Mouse (Mus musculus) splenic B cell, adult 2 months (primary cell): ENCODE results near the gene Sycp2.
"Not testable (repeated sequence)": the region's sequence is repeated elsewhere in the genome, so short reads cannot be mapped to it uniquely, and the experiment has no call there.

Source experiments
- DNase-seq: peaks from one replicate; pipeline ENCODE4 v3.0.0-alpha.2; 2011; ENCODE audit warnings: low read depth, low spot score
- H3K27me3 ChIP-seq: 2 replicates; pipeline ENCODE4 v1.6.1; 2012; ENCODE audit warnings: mild to moderate bottlenecking, low read length, moderate library complexity, mixed read lengths; ENCODE audit not compliant: control insufficient read depth, poor library complexity, insufficient read depth, severe bottlenecking
- H3K36me3 ChIP-seq: 2 replicates; pipeline ENCODE4 v1.6.1; 2012; ENCODE audit warnings: mild to moderate bottlenecking, low read length, moderate library complexity, mixed read lengths; ENCODE audit not compliant: control insufficient read depth, poor library complexity, insufficient read depth, severe bottlenecking

Gene Sycp2

GRCm38 (mm10) chr2:178422186-178422585, 14.7 kb upstream of the Sycp2 start:
- no peaks in the 10 kb centered on the region for H3K36me3 ChIP-seq
- no peaks in the 10 kb centered on the region for H3K27me3 ChIP-seq
- DNase-seq = no peak

DNA sequence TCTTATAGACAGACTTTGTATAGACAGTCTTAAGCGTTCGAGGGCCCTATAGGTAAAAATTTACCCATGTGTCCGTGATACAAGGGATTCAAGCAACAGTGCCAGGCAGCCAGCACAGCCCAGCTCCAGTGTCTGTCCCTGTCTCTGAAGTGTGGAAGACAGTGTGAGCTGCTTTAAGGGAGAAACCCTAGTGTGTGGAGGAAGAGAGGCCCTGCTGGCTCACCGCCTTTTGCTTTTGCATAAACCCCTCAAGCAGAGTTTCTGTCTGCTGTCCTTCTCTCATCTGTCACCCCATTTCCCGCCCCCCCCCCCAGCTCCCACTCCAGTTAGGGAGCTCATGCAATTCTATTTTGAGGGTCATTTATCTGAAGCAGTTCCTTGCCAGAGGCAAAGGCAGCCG, 14.1 kb upstream of the Sycp2 start:
- no peak for DNase-seq
- Histone ChIP-seq H3K27me3 (no peaks in the 10 kb centered on the region), H3K36me3 (no peaks in the 10 kb centered on the region)

DNA sequence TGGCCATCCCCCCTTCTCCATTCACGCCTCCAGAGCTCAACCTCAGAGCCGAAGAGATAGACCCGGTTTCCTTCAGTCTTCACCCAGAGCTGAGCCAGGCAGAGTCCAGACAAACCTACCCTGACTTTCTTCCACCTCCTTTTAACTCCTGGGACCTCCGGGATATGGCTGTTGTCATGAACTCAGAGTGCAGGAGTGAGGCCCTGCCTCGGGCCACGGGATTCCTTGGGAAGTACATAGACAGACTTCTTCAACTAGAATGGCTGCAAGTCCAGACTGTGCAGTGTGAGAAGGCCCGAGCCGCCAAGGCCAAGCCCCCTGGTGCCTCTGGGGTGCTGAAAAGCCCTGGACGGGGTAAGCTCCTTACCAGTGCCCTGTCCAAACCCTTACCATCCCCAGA, 13.1 kb upstream of the Sycp2 start:
- DNase-seq = no peak

DNA sequence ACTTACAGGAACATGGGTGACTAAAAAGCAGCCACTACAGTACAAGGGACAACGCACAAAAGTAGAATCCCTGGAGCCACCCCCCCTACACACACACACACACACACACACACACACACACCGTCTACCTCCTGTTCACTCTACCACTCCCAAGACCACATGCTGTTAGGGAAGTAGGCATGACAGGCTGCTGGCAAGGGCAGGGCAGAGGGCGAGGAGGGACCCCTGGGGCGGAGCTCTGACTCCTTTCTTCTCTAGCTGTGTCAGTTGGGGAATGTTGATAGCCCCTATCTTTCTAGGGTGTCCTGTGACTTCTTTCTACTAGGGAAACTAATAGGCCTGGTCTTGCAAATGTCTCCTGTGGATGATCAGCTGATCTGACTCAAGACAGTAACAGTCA, 9.5 kb upstream of the Sycp2 start:
- no peaks in the 10 kb centered on the region for H3K27me3 ChIP-seq
- H3K36me3 ChIP-seq = no peaks in the 10 kb centered on the region
- no peak for DNase-seq

More for the DNA sequence above, 13.1 kb upstream of the Sycp2 start:
- H3K27me3 ChIP-seq = no peaks in the 10 kb centered on the region
- H3K36me3 ChIP-seq = no peaks in the 10 kb centered on the region

- DNase-seq = no peak
- Histone ChIP-seq H3K27me3 (no peaks in the 10 kb centered on the region), H3K36me3 (no peaks in the 10 kb centered on the region)
Observed at GRCm38 (mm10) chr2:178416427-178416826, 8.9 kb upstream of the Sycp2 start.

DNA sequence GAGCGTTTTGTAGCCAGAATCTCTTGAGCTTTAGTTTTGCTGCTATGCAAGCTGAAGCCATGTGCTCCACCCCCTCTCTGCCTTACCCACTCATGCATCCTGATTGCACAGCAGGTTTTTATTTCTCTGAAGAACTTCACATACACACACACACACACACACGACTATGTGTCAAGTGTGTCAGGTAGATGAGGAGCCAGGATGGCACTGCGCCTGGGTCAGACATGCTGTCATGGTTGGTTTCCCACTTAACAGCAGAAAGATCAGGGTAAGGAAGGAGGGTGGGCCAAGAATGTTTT, 7.6 kb upstream of the Sycp2 start:
- H3K27me3 ChIP-seq = no peaks in the 10 kb centered on the region
- H3K36me3 ChIP-seq = no peaks in the 10 kb centered on the region
- no peak for DNase-seq

DNA sequence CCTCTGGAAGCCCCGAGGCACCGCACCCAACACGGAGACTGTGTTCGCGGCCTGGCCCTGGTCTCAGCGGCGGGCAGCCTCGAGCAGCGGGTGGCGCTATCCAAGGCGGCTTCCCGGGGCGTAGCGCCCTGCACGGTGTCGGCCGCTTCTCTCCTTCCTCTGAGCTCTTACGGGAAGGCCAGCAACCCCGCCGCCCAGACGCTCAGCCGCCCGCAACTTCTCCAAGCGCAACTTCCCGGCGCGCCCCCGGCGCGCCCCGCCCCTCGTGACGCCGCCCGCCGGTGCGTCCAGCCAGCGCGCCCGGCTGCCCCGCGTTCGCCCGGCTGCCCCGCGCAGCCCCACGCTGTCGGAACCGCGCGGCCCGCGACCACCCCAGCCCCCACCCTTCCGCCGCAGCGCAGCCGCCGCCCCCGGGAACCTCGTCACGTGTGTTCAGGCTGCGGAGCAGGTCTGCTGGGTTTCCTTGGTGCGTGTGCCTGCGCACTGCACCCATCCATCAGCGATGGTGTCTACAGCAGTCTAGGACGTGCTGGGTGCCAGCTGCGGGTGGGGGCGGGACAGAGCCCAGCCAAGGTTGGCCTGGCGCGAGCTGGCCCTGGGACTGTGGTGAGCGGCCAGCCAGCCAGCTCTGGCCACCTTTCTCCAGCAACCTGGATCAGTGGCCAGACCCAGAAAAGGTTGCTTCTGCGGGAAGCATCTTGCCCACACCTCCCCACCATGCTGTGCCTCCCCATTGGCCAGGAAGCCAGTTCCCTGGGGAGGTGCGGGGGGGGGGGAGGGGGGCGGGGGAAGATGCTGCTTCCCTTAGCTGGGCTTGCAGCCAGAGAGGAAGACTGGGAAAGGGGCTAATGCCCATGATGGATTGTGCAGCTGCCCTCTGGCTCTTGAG, 7.0 kb upstream of the Sycp2 start, which contains the start of the genes Ppp1r3d and Fam217b:
Gene Ppp1r3d, minus strand, starts transcription at position 212 of the 889 bp plus-strand sequence.
Gene Fam217b, plus strand, starts transcription at position 264 of the 889 bp plus-strand sequence.
- no peaks in the 10 kb centered on the region for H3K27me3 ChIP-seq
- H3K36me3 ChIP-seq = no peaks in the 10 kb centered on the region
- no peak for DNase-seq

DNA sequence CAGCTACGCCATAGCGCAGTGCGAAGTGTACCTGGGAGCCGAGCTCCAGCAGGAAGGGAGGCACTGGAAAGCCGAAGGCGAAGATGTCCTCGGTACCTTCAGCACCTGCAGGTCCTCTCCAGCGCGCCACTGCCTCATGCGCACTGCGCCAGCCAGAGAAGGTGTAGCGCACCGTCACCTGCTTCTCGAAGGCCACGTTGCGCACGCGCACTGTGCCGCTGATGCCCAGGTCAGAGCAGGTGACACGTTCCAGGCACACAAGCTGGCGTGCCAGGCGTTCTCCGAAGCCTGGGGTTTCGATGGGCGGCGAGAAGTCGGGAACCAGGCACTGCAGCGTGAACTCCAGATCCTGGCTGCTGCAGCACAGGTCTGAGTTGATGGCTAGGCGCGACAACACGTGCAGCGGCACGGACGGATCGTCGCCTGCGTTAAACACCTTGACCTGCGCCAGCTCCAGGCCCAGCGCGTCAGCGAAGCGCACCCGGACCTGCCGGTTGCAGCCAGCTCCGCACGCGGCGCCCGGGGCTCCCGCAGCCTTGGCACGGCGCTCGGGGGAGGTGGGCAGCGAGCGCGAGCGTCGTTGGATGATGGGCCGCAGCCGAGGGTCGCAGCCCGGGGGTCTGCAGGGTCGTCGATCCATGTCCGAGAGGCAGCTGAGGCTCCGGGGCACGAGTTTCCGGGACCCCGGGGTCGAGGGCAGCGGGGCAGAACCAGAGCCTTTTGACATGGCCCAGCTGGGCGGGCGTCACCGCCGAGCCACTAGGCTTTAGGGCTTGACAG, 6.2 kb upstream of the Sycp2 start:
- H3K27me3 ChIP-seq = no peaks in the 10 kb centered on the region
- DNase-seq = no peak
- no peaks in the 10 kb centered on the region for H3K36me3 ChIP-seq

- no peak for DNase-seq
- Histone ChIP-seq H3K36me3 (no peaks in the 10 kb centered on the region), H3K27me3 (no peaks in the 10 kb centered on the region)
Observed at GRCm38 (mm10) chr2:178413081-178413480, 5.6 kb upstream of the Sycp2 start.

DNA sequence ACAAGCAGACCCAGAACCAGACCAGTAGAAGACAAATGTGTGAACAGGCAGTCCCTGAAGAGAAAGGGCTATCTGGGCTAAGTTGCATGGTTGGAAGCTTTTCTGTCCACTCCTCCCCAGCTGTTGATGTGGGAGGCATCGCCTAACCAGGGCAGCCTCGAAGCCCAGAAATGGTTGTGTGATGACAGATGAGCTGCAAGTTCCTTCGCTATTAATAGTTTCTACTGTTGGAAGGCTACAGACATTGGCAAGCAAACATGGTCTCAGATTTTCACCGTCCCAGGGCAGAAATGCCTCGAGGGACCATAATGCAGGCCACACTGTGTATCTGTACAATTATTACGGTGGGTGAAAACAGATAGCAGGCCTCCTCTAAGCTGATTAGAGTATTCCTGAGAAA, 5.1 kb upstream of the Sycp2 start:
- no peak for DNase-seq
- H3K36me3 ChIP-seq = no peaks in the 10 kb centered on the region
- H3K27me3 ChIP-seq = no peaks in the 10 kb centered on the region

- no peaks in the 10 kb centered on the region for H3K27me3 ChIP-seq
- no peak for DNase-seq
- no peaks in the 10 kb centered on the region for H3K36me3 ChIP-seq
Observed at GRCm38 (mm10) chr2:178410286-178410685, 2.8 kb upstream of the Sycp2 start.

DNA sequence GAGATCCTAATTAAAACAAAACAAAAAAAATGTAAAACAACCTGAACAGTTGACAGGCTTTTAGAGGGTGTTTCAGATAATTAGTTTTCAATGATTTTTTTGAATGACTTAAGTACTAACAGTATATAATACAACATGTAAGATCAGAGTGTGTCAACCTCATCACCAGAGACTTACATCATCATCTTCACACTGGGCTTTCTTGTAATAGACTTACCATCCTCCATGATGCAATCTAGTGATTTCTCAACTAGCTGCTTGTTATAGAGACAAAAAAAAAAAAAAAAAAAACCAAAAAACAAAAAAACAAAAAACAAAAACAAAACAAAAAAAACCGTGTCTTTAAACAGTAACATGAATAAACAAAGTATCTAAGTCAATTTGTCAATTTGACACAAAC, 1.5 kb upstream of the Sycp2 start:
- DNase-seq = no peak
- H3K27me3 ChIP-seq = no peaks in the 10 kb centered on the region

DNA sequence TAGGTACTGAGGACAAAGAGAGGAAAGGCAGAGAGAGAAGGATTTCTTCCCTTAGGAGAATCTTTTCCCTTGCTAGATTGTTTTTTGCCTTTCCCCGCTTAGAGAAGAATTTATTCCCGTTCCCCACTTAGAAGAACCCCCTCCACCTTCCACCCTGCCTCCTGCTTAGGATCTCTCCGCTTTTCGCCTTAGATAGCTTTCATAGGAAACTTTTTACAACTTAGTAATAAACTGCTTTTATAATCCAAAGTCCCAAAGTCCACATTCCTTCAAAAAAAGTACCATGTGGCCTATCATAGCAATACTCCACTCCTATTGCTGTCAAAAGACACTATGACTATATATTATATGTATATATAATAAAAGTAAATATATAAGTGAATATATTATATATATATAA, 64.9 kb downstream of the Sycp2 start:
- H3K27me3 ChIP-seq = no peaks in the 10 kb centered on the region
- DNase-seq = no peak
- no peaks in the 10 kb centered on the region for H3K36me3 ChIP-seq

More for the DNA sequence above, 1.5 kb upstream of the Sycp2 start:
- no peaks in the 10 kb centered on the region for H3K36me3 ChIP-seq

GRCm38 (mm10) chr2:178342105-178342504, 65.4 kb downstream of the Sycp2 start:
- H3K36me3 ChIP-seq = not testable (repeated sequence)

DNA sequence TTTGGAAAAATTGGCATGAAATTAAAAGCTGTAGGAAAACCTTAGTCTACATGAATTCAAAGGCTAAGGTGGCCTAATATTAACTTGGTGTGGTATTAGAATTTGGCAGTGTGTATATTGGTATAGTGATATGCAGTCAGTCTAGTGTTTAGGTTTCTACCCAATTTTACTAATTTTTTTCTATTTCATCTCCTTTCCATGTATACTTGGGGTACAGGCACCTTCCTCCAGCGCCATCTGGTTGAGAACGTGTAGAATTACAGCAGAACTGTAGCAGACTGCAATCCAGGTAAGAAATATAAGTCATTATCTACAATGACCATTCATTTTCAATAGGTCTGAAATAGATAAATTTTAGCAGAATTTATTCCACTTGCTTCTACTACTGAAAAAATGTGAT, 68.4 kb downstream of the Sycp2 start:
- Histone ChIP-seq H3K36me3 (no peaks in the 10 kb centered on the region), H3K27me3 (no peaks in the 10 kb centered on the region)
- DNase-seq = no peak

More at GRCm38 (mm10) chr2:178342105-178342504, 65.4 kb downstream of the Sycp2 start:
- not testable (repeated sequence) for DNase-seq, H3K27me3 ChIP-seq
